Mouse (Mus musculus) limb, embryonic 13.5 days (tissue): Measurements from ENCODE around the gene Spag8. TPM values are rescaled to one million over a fixed set of nuclear protein-coding genes. Genes with fewer than 3 reads are reported as not detected.

Experiments used
- ATAC-seq: fragments of 200-750 bp; cut with Nextera tagmentation; 2 replicates; pipeline ENCODE4 v1.8.0; 2017; ENCODE audit warnings: low read depth, moderate number of reproducible peaks, moderate TSS enrichment; ENCODE audit not compliant: low FRiP score
- H3K27ac ChIP-seq: fragments of 300-500 bp; sonication (generic); 2 replicates; pipeline ENCODE4 v1.5.1; 2015; ENCODE audit warnings: inconsistent platforms, mild to moderate bottlenecking, moderate library complexity
- H3K27me3 ChIP-seq: fragments of 300-500 bp; sonication (generic); 2 replicates; pipeline ENCODE4 v1.6.1; 2015; ENCODE audit warnings: mild to moderate bottlenecking, inconsistent platforms
- H3K36me3 ChIP-seq: fragments of 300-500 bp; sonication (generic); 2 replicates; pipeline ENCODE4 v1.6.1; 2015; ENCODE audit warnings: inconsistent platforms, mild to moderate bottlenecking, moderate library complexity
- H3K4me1 ChIP-seq: fragments of 300-500 bp; sonication (generic); 2 replicates; pipeline ENCODE4 v1.6.1; 2015; ENCODE audit warnings: inconsistent platforms
- H3K4me2 ChIP-seq: fragments of 300-500 bp; sonication (generic); replicated peaks from 2 replicates; pipeline ENCODE4 v1.6.1; 2015; ENCODE audit warnings: inconsistent platforms, mild to moderate bottlenecking, moderate library complexity
- H3K4me3 ChIP-seq: fragments of 300-500 bp; sonication (generic); 2 replicates; pipeline ENCODE4 v1.5.1; 2015; ENCODE audit warnings: moderate library complexity, mild to moderate bottlenecking, inconsistent platforms
- H3K9ac ChIP-seq: fragments of 300-500 bp; sonication (generic); 2 replicates; pipeline ENCODE4 v1.6.1; 2015; ENCODE audit warnings: mild to moderate bottlenecking, inconsistent platforms
- H3K9me3 ChIP-seq: fragments of 300-500 bp; sonication (generic); 2 replicates; pipeline ENCODE4 v1.6.1; 2016; ENCODE audit warnings: inconsistent platforms
- WGBS: fragments of 180-500 bp; shearing (Covaris S2); methylation state at CpG from one replicate; pipeline ENCODE4 v1.1.7; 2015; 5-methylcytosine and 5-hydroxymethylcytosine counted together
- microRNA-seq: library from miRNA; unstranded; fragments of <30 nt; microRNA quantifications from one replicate; pipeline ENCODE4, GENCODE M21; 2016
- polyA plus RNA-seq: library from polyadenylated mRNA; unstranded; fragments of >200 nt; fragmentation: Nextera tagmentation; extraction: Ambion mirVana; gene quantifications from 2 replicates; pipeline ENCODE4 v1.2.1, GENCODE M21; 2015

Gene Spag8
- polyA plus RNA-seq, 1 experiment from 2014 or later, result 0.84 TPM

- WGBS, result 45% methylated on average over 20 of the region's 20 CpGs
- Histone ChIP-seq H3K9me3 (peaks cover 12% of the 10 kb centered on the region), H3K27me3 (peaks cover 9% of the 10 kb centered on the region; the same call in 1 of the 2 replicates), H3K4me1 (peaks cover 33% of the 10 kb centered on the region), H3K4me2 (no peak overlapping the region), H3K27ac (no peak overlapping the region), H3K9ac (no peak overlapping the region), H3K4me3 (no peak overlapping the region), H3K36me3 (no peaks in the 10 kb centered on the region)
- no peak for ATAC-seq
Measured at GRCm38 (mm10) chr4:43629106-43629817, 24.1 kb downstream of the Spag8 start.

- Histone ChIP-seq H3K4me3 (no peak overlapping the region), H3K36me3 (no peaks in the 10 kb centered on the region), H3K9ac (no peak overlapping the region), H3K27me3 (no peaks in the 10 kb centered on the region), H3K9me3 (peaks cover 5% of the 10 kb centered on the region), H3K4me1 (no peaks in the 10 kb centered on the region), H3K27ac (no peak overlapping the region), H3K4me2 (no peak overlapping the region)
- WGBS, result 72% methylated on average over 4 of the region's 4 CpGs
- ATAC-seq, result no peak
Measured at GRCm38 (mm10) chr4:43620146-43620778, 33.1 kb downstream of the Spag8 start.

GRCm38 (mm10) chr4:43613060-43613730 lies 40.2 kb downstream of the Spag8 start:
- Histone ChIP-seq H3K36me3 (no peaks in the 10 kb centered on the region), H3K4me1 (no peaks in the 10 kb centered on the region), H3K9ac (no peak overlapping the region), H3K9me3 (no peaks in the 10 kb centered on the region), H3K4me2 (no peak overlapping the region), H3K4me3 (no peak overlapping the region), H3K27me3 (no peaks in the 10 kb centered on the region), H3K27ac (no peak overlapping the region)
- 62% methylated on average over 3 of the region's 3 CpGs for WGBS
- no peak for ATAC-seq

GRCm38 (mm10) chr4:43612534-43612933 lies 40.9 kb downstream of the Spag8 start:
- Histone ChIP-seq H3K36me3 (no peaks in the 10 kb centered on the region), H3K4me2 (no peak overlapping the region), H3K9ac (no peak overlapping the region), H3K9me3 (no peaks in the 10 kb centered on the region), H3K27me3 (no peaks in the 10 kb centered on the region), H3K4me1 (no peaks in the 10 kb centered on the region), H3K4me3 (no peak overlapping the region), H3K27ac (no peak overlapping the region)
- WGBS, result 72% methylated on average over 10 of the region's 10 CpGs
- no peak for ATAC-seq

GRCm38 (mm10) chr4:43604751-43605685 lies 48.4 kb downstream of the Spag8 start:
- Histone ChIP-seq H3K4me2 (no peak overlapping the region), H3K4me1 (no peaks in the 10 kb centered on the region), H3K27me3 (no peaks in the 10 kb centered on the region), H3K36me3 (no peaks in the 10 kb centered on the region), H3K4me3 (no peak overlapping the region), H3K9ac (no peak overlapping the region), H3K9me3 (no peaks in the 10 kb centered on the region), H3K27ac (no peak overlapping the region)
- no peak for ATAC-seq
- 78% methylated on average over 9 of the region's 9 CpGs for WGBS

GRCm38 (mm10) chr4:43604099-43604498 lies 49.3 kb downstream of the Spag8 start:
- Histone ChIP-seq H3K36me3 (no peaks in the 10 kb centered on the region), H3K9ac (no peak overlapping the region), H3K4me3 (no peak overlapping the region), H3K27ac (no peak overlapping the region), H3K4me2 (no peak overlapping the region), H3K4me1 (no peaks in the 10 kb centered on the region), H3K27me3 (no peaks in the 10 kb centered on the region), H3K9me3 (no peaks in the 10 kb centered on the region)
- WGBS, result 59% methylated on average over 3 of the region's 3 CpGs
- no peak for ATAC-seq

Small RNA genes within 50 kb of the gene (microRNA-seq; reads per million reads assigned to microRNA genes)
- 0.52 reads per million for gene Gm25262

Other genes starting within 250 kb of the Spag8 start
- not detected in 2 replicates for gene Fam166b, start 224.5 kb downstream of the Spag8 start, polyA plus RNA-seq
- gene Tesk1, start 211.7 kb downstream of the Spag8 start, polyA plus RNA-seq, result 7.7 and 10.3 TPM in 2 replicates
- gene Cd72, start 199.0 kb downstream of the Spag8 start, polyA plus RNA-seq, result 3.0 and 4.2 TPM in 2 replicates
- gene Sit1, start 169.9 kb downstream of the Spag8 start, polyA plus RNA-seq, result not detected in 2 replicates
- 71.6 and 74.3 TPM in 2 replicates for gene Ccdc107, start 160.7 kb downstream of the Spag8 start, polyA plus RNA-seq
- 43.8 and 47.3 TPM in 2 replicates for gene Arhgef39, start 153.9 kb downstream of the Spag8 start, polyA plus RNA-seq
- gene Car9, start 146.6 kb downstream of the Spag8 start, polyA plus RNA-seq, result 2.3 and 3.3 TPM in 2 replicates
- 370 and 372 TPM in 2 replicates for gene Tpm2, start 129.8 kb downstream of the Spag8 start, polyA plus RNA-seq
- 58.7 and 60.0 TPM in 2 replicates for gene Creb3, start 91.3 kb downstream of the Spag8 start, polyA plus RNA-seq
- gene Tln1, start 90.9 kb downstream of the Spag8 start, polyA plus RNA-seq, result 60.4 and 63.6 TPM in 2 replicates
- gene Rgp1, start 74.9 kb downstream of the Spag8 start, polyA plus RNA-seq, result 35.0 and 38.5 TPM in 2 replicates
- gene Gba2, start 74.7 kb downstream of the Spag8 start, polyA plus RNA-seq, result 26.9 and 27.0 TPM in 2 replicates
- 1.4 and 2.2 TPM in 2 replicates for gene Msmp, start 69.1 kb downstream of the Spag8 start, polyA plus RNA-seq
- 18.7 and 20.2 TPM in 2 replicates for gene Npr2, start 21.7 kb downstream of the Spag8 start, polyA plus RNA-seq
- 78.3 and 90.2 TPM in 2 replicates for gene Hint2, start 2.9 kb upstream of the Spag8 start, polyA plus RNA-seq
- gene Tmem8b, start 15.4 kb upstream of the Spag8 start, polyA plus RNA-seq, result 7.8 and 8.2 TPM in 2 replicates
- 2.5 and 2.6 TPM in 2 replicates for gene Fam221b, start 15.6 kb upstream of the Spag8 start, polyA plus RNA-seq
- gene Olfr70, start 47.2 kb upstream of the Spag8 start, polyA plus RNA-seq, result not detected in 2 replicates
- gene Olfr71, start 56.7 kb upstream of the Spag8 start, polyA plus RNA-seq, result not detected in 2 replicates
- 1.7 and 2.3 TPM in 2 replicates for gene Hrct1, start 73.6 kb upstream of the Spag8 start, polyA plus RNA-seq
- 0.33 and 0.63 TPM in 2 replicates for gene Spaar, start 76.4 kb upstream of the Spag8 start, polyA plus RNA-seq
- not detected in 2 replicates for gene Olfr159, start 117.4 kb upstream of the Spag8 start, polyA plus RNA-seq
- gene Olfr156, start 170.3 kb upstream of the Spag8 start, polyA plus RNA-seq, result 0.18 and 0.20 TPM in 2 replicates
- gene Olfr157, start 186.6 kb upstream of the Spag8 start, polyA plus RNA-seq, result not detected in 2 replicates
- not detected in 2 replicates for gene Olfr155, start 198.0 kb upstream of the Spag8 start, polyA plus RNA-seq
- 35.7 and 36.3 TPM in 2 replicates for gene Reck, start 221.9 kb upstream of the Spag8 start, polyA plus RNA-seq